Mouse (Mus musculus): ENCODE measurements around the gene Suox.
"Not testable (repeated sequence)": the region's sequence is repeated elsewhere in the genome, so short reads cannot be mapped to it uniquely, and the experiment has no call there.

The Suox gene

GRCm38 (mm10) chr10:128673763-128674468 is at the start of gene Suox:
Suox (minus strand) TSS chr10:128674073.
- DNase-seq (ENCODE audit: low read depth) = peak; percentile 79

- DNase-seq (ENCODE audit: low read depth) = peak; percentile 81
Measured at GRCm38 (mm10) chr10:128715559-128716537, 42.0 kb upstream of the Suox start.

GRCm38 (mm10) chr10:128711318-128711717 is 37.4 kb upstream of the Suox start:
- not testable (repeated sequence) for DNase-seq (ENCODE audit: low read depth)

GRCm38 (mm10) chr10:128705317-128705693 is 31.4 kb upstream of the Suox start:
- DNase-seq (ENCODE audit: low read depth) = no peak

GRCm38 (mm10) chr10:128704491-128705316 is 30.8 kb upstream of the Suox start, which contains the start of gene Cdk2:
Cdk2 (minus strand) TSS chr10:128705031.
- DNase-seq (ENCODE audit: low read depth) = peak; percentile 92

- peak; percentile 13 for DNase-seq (ENCODE audit: low read depth)
Measured at GRCm38 (mm10) chr10:128703895-128704294, 30.0 kb upstream of the Suox start, which contains the start of gene Pmel. Pmel (plus strand) TSS chr10:128704195.

- DNase-seq (ENCODE audit: low read depth) = no peak
Measured at GRCm38 (mm10) chr10:128702328-128703007, 28.6 kb upstream of the Suox start.

GRCm38 (mm10) chr10:128700712-128701111 is 26.8 kb upstream of the Suox start:
- no peak for DNase-seq (ENCODE audit: low read depth)

- no peak for DNase-seq (ENCODE audit: low read depth)
Measured at GRCm38 (mm10) chr10:128699611-128700010, 25.7 kb upstream of the Suox start.

GRCm38 (mm10) chr10:128699006-128699405 is 25.1 kb upstream of the Suox start:
- DNase-seq (ENCODE audit: low read depth) = no peak

GRCm38 (mm10) chr10:128697072-128697725 is 23.3 kb upstream of the Suox start:
- DNase-seq (ENCODE audit: low read depth) = no peak

- peak; percentile 100 for DNase-seq (ENCODE audit: low read depth)
Measured at GRCm38 (mm10) chr10:128695992-128696807, 22.3 kb upstream of the Suox start, which contains the start of gene Rab5b. Rab5b (minus strand) TSS chr10:128696264.

- DNase-seq (ENCODE audit: low read depth) = peak; percentile 42
Measured at GRCm38 (mm10) chr10:128695411-128695991, 21.6 kb upstream of the Suox start.

GRCm38 (mm10) chr10:128674469-128675008 is 666 bp upstream of the Suox start:
- peak; percentile 72 for DNase-seq (ENCODE audit: low read depth)

GRCm38 (mm10) chr10:128671148-128671547 is 2.7 kb downstream of the Suox start:
- DNase-seq (ENCODE audit: low read depth) = no peak

GRCm38 (mm10) chr10:128668790-128669672 is 4.8 kb downstream of the Suox start:
- no peak for DNase-seq (ENCODE audit: low read depth)

- DNase-seq (ENCODE audit: low read depth) = no peak
Measured at GRCm38 (mm10) chr10:128665806-128666205, 8.1 kb downstream of the Suox start.

GRCm38 (mm10) chr10:128665307-128665706 is 8.6 kb downstream of the Suox start:
- no peak for DNase-seq (ENCODE audit: low read depth)
